Mouse (Mus musculus) layer of hippocampus, postnatal 14 days (tissue): ENCODE measurements at regions not wholly inside any gene's neighbourhood (a gene's known extent, or its start where the extent isn't known, plus 50 kb on each side); places are given as distances from the start of the nearest gene placed in this dataset.
"Not testable (repeated sequence)": the region's sequence is repeated elsewhere in the genome, so short reads cannot be mapped to it uniquely, and the experiment has no call there.

ENCODE experiments used
- DNase-seq, 2 experiments: peaks; one replicate each; pipeline ENCODE4 v3.0.0; 2021 to 2022; ENCODE audit warnings: low spot score in 2 of 2, mixed read lengths in 1 of 2

GRCm38 (mm10) chrX:50537785-50538159 is 109.5 kb upstream of the Olfr1324 start:
- DNase-seq, result not testable (repeated sequence)

- peak; percentile 34 to 48 for DNase-seq
These were observed 109.0 kb upstream of the Olfr1324 start for GRCm38 (mm10) chrX:50537122-50537784.

GRCm38 (mm10) chrX:50504047-50504446 is 75.7 kb upstream of the Olfr1324 start:
- DNase-seq, result no peak

GRCm38 (mm10) chrX:50501181-50501580 is 72.9 kb upstream of the Olfr1324 start:
- DNase-seq, result peak in 1 of 2 experiments; percentile 13

GRCm38 (mm10) chrX:50490477-50490967 is 62.2 kb upstream of the Olfr1324 start:
- not testable (repeated sequence) for DNase-seq
